Mouse (Mus musculus): Measurements from ENCODE around the gene Slc2a3.

- TF ChIP-seq CTCF (IDR thresholded peaks at IDR 0.05; ENCODE audit: control insufficient read depth, insufficient read depth, insufficient read length) (no peak), MYOG (IDR thresholded peaks at IDR 0.05; ENCODE audit: control insufficient read depth, extremely low read depth, insufficient read length) (no peak), MYOD1 (IDR thresholded peaks at IDR 0.05; ENCODE audit: control insufficient read depth, insufficient read length, low read depth) (peak; percentile 71), FOSL1 (IDR thresholded peaks at IDR 0.05; ENCODE audit: insufficient read depth, low read length, poor library complexity, severe bottlenecking) (no peak), USF1 (IDR thresholded peaks at IDR 0.05; ENCODE audit: low read depth) (no peak), CEBPB (IDR thresholded peaks at IDR 0.05; ENCODE audit: low read depth) (no peak), MAX (IDR thresholded peaks at IDR 0.05) (no peak)
Measured at GRCm38 (mm10) chr6:122764446-122765297, 36.8 kb downstream of the Slc2a3 start.
